11 mouse cellular contexts compared by ENCODE assay signal in the genomic region with DNA sequence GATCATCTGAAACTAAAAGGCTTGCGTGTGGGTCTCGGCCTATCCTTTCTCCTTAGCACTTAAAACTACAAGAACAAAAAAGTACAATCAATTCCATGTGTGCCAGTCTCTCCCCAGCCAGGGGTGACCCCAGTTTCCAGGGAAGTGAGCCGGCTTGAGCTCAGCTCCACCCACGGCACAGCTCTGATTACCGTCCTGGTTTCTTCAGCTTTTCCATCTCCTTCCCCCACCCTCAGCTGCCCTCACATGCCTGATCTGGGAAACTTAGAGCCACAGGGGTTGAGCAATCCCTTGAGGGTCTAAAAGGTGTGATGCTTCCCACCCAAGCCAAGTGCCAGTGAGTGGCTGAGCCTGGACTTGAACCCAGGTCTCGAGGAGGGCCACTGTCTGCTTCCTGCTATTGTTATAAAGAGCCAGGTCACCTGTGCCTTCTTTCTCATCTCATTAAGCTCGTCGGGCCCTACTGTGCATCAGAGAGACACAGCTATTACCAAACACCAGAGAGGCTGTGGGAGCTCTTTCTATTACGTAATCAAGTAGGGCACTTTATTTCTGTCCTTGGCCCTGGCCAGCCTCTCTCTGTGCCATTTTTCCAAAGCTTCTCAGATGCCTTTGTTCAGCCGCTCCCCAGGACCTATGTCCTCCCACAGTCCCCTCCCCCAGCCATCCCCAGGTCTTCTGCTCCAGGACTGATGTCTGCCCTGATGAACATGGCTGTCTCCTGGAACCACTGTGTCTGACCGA. TPM values are rescaled to one million over a fixed set of nuclear protein-coding genes. Genes with fewer than 3 reads are reported as not detected.
DNase-seq lines count a peak whose midpoint lies in the region; ATAC-seq lines count a peak whose summit lies in the region.
"Had no signal": no experiment of that assay in that cellular context is flagged by ENCODE, and none has a peak within 500 bp of the region (broad histone marks: within the 10 kb centered on the region; RNA-seq: fewer than 3 reads in every experiment).

No protein-coding gene starts in this region.

- no peaks in the 10 kb centered on the region for H3K9me3 ChIP-seq in embryonic facial prominence, embryonic 11.5 days (replicated peaks; ENCODE audit: control insufficient read depth, low read length)
- no peaks in the 10 kb centered on the region for H3K9me3 ChIP-seq in midbrain, embryonic 11.5 days (ENCODE audit: control insufficient read depth, low read length)
- H3K9me3 ChIP-seq in hindbrain, embryonic 16.5 days (ENCODE audit: control insufficient read depth, low read length), result no peaks in the 10 kb centered on the region
- H3K9me3 ChIP-seq: liver, embryonic 13.5 days had no signal

- no peaks in the 10 kb centered on the region; the same call in 1 of the 2 replicates for H3K4me1 ChIP-seq in embryonic facial prominence, embryonic 11.5 days (ENCODE audit: control insufficient read depth, insufficient read depth, low read length)
- no peaks in the 10 kb centered on the region for H3K4me1 ChIP-seq in midbrain, embryonic 11.5 days (ENCODE audit: control insufficient read depth, insufficient read depth, low read length)
- peaks cover 3% of the 10 kb centered on the region; the same call in 1 of the 2 replicates for H3K4me1 ChIP-seq in hindbrain, embryonic 16.5 days (ENCODE audit: control insufficient read depth, insufficient read depth, low read depth, low read length)

- 54% methylated on average over 11 of the region's 11 CpGs for WGBS in embryonic facial prominence, embryonic 11.5 days
- WGBS in macrophage (ENCODE audit: missing documents), result 71% methylated on average over 11 of the region's 11 CpGs
- 77% methylated on average over 11 of the region's 11 CpGs for WGBS in midbrain, embryonic 11.5 days
- 76% methylated on average over 11 of the region's 11 CpGs for WGBS in hindbrain, embryonic 16.5 days

- peak; percentile 57 for DNase-seq in cerebellum, adult 9-10 months
- no peak for DNase-seq in cerebellum, postnatal 4 days (ENCODE audit: low spot score in 2 of 2)
- peak; percentile 10 to 33 for DNase-seq in lung, adult 18-20 months
- no peak for DNase-seq in lung, postnatal 4 days
- DNase-seq in embryonic facial prominence, embryonic 11.5 days (ENCODE audit: low spot score), result peak; percentile 83
- DNase-seq in midbrain, embryonic 11.5 days (ENCODE audit: low spot score, missing footprints), result no peak
- DNase-seq: liver, embryonic 13.5 days had no signal

- H3K79me2 ChIP-seq in macrophage (ENCODE audit: inconsistent target), result no peaks in the 10 kb centered on the region

- no peak overlapping the region for H3K4me3 ChIP-seq in embryonic facial prominence, embryonic 11.5 days (ENCODE audit: low read depth, low read length)
- H3K4me3 ChIP-seq in macrophage (ENCODE audit: inconsistent target), result no peak overlapping the region
- H3K4me3 ChIP-seq in midbrain, embryonic 11.5 days (ENCODE audit: low read depth, low read length), result no peak overlapping the region
- H3K4me3 ChIP-seq in hindbrain, embryonic 16.5 days (ENCODE audit: low read length), result no peak overlapping the region
- H3K4me3 ChIP-seq: liver, embryonic 13.5 days had no signal

- H3K27me3 ChIP-seq in embryonic facial prominence, embryonic 11.5 days (ENCODE audit: control insufficient read depth, insufficient read depth, low read length), result no peaks in the 10 kb centered on the region
- no peaks in the 10 kb centered on the region for H3K27me3 ChIP-seq in midbrain, embryonic 11.5 days (ENCODE audit: control insufficient read depth, insufficient read depth, low read length)
- H3K27me3 ChIP-seq in hindbrain, embryonic 16.5 days (replicated peaks; ENCODE audit: control insufficient read depth, insufficient read depth, low read length), result no peaks in the 10 kb centered on the region

- H3K4me2 ChIP-seq in embryonic facial prominence, embryonic 11.5 days (ENCODE audit: low read depth, low read length), result no peak overlapping the region
- no peak overlapping the region for H3K4me2 ChIP-seq in midbrain, embryonic 11.5 days
- H3K4me2 ChIP-seq in hindbrain, embryonic 16.5 days (ENCODE audit: low read length), result no peak overlapping the region
- H3K4me2 ChIP-seq: liver, embryonic 13.5 days had no signal

- H3K36me3 ChIP-seq in embryonic facial prominence, embryonic 11.5 days (replicated peaks; ENCODE audit: control insufficient read depth, insufficient read depth, low read depth, low read length), result no peaks in the 10 kb centered on the region
- no peaks in the 10 kb centered on the region for H3K36me3 ChIP-seq in macrophage (ENCODE audit: inconsistent target)
- no peaks in the 10 kb centered on the region for H3K36me3 ChIP-seq in midbrain, embryonic 11.5 days (ENCODE audit: control insufficient read depth, insufficient read depth, low read length)
- H3K36me3 ChIP-seq in hindbrain, embryonic 16.5 days (ENCODE audit: control insufficient read depth, insufficient read depth, low read length), result no peaks in the 10 kb centered on the region
- H3K36me3 ChIP-seq: liver, embryonic 13.5 days had no signal

- ATAC-seq in embryonic facial prominence, embryonic 11.5 days (replicated peaks; ENCODE audit: insufficient number of reproducible peaks, low FRiP score, low TSS enrichment, low read depth), result peak; percentile 70
- no peak for ATAC-seq in midbrain, embryonic 11.5 days (ENCODE audit: low FRiP score)
- ATAC-seq in hindbrain, embryonic 16.5 days, result no peak
- ATAC-seq: CD4-positive, CD25-positive, alpha-beta regulatory T cell, adult 4 months; intestine, embryonic 16.5 days had no signal

- H3K9ac ChIP-seq in embryonic facial prominence, embryonic 11.5 days (replicated peaks; ENCODE audit: low read length), result 0 out of 2 replicates have a peak overlapping the region, but pooled peaks have one; percentile 5
- H3K9ac ChIP-seq in midbrain, embryonic 11.5 days (ENCODE audit: low read length), result no peak overlapping the region
- no peak overlapping the region for H3K9ac ChIP-seq in hindbrain, embryonic 16.5 days (ENCODE audit: low read depth, low read length)
- H3K9ac ChIP-seq: liver, embryonic 13.5 days had no signal

- peak overlapping the region; percentile 79 for H3K27ac ChIP-seq in embryonic facial prominence, embryonic 11.5 days (replicated peaks; ENCODE audit: low read depth, low read length)
- H3K27ac ChIP-seq in macrophage, result peak overlapping the region; percentile 41
- no peak overlapping the region for H3K27ac ChIP-seq in midbrain, embryonic 11.5 days (ENCODE audit: low read depth, low read length)
- no peak overlapping the region for H3K27ac ChIP-seq in hindbrain, embryonic 16.5 days (ENCODE audit: low read depth, low read length)
- H3K27ac ChIP-seq: liver, embryonic 13.5 days had no signal

RNA-seq across cellular contexts. Expression of gene Ip6k3, which starts 2.5 kb away (rescaled TPM):
- 0.11 and 0.20 TPM in 2 replicates for polyA plus RNA-seq in embryonic facial prominence, embryonic 11.5 days (2014; fragmentation: Nextera tagmentation; extraction: Ambion mirVana)
- total RNA-seq in macrophage (2018; cell fraction: chromatin; rRNA removed), result 1 to 10 TPM in 10 of 26 experiments, under 1 TPM in 3, not detected in 13; 0.33 to 2.5 (median 1.4) TPM
- 1 to 10 TPM in 12 of 26 experiments, under 1 TPM in 3, not detected in 11; 0.05 to 3.0 (median 2.1) TPM for total RNA-seq in macrophage (2018; cell fraction: cytosol; rRNA removed)
- total RNA-seq in macrophage (2018; cell fraction: nucleus; rRNA removed), result 1 to 10 TPM in 12 of 26 experiments, under 1 TPM in 1, not detected in 13; 0.77 to 3.2 (median 1.9) TPM
- not detected in 3 replicates for polyA plus RNA-seq in macrophage (2018)
- 0.07 and 0.48 TPM in 2 replicates for polyA plus RNA-seq in midbrain, embryonic 11.5 days (2014; fragmentation: Nextera tagmentation; extraction: Ambion mirVana)
- 0.27 and 0.31 TPM in 2 replicates for polyA plus RNA-seq in hindbrain, embryonic 16.5 days (2015; fragmentation: Nextera tagmentation; extraction: Ambion mirVana)
- polyA plus RNA-seq: CD4-positive, CD25-positive, alpha-beta regulatory T cell, adult 4 months had no signal

RNA-seq across cellular contexts. Expression of gene Lemd2, which starts 34.1 kb away (rescaled TPM):
- polyA plus RNA-seq in embryonic facial prominence, embryonic 11.5 days (2014; fragmentation: Nextera tagmentation; extraction: Ambion mirVana), result 12.0 and 12.2 TPM in 2 replicates
- total RNA-seq in macrophage (2018; cell fraction: chromatin; rRNA removed), result 100 to 1,000 TPM in 20 of 26 experiments, 10 to 100 TPM in 6; 46.6 to 230 (median 141) TPM
- 10 to 100 TPM; 19.5 to 49.6 (median 31.5) TPM for total RNA-seq in macrophage (2018; cell fraction: cytosol; rRNA removed)
- total RNA-seq in macrophage (2018; cell fraction: nucleus; rRNA removed), result 100 to 1,000 TPM in 8 of 26 experiments, 10 to 100 TPM in 18; 55.5 to 127 (median 91.5) TPM
- 18.9 to 36.2 TPM (median 32.4 TPM) in 3 replicates for polyA plus RNA-seq in macrophage (2018)
- 13.2 and 16.3 TPM in 2 replicates for polyA plus RNA-seq in midbrain, embryonic 11.5 days (2014; fragmentation: Nextera tagmentation; extraction: Ambion mirVana)
- polyA plus RNA-seq in hindbrain, embryonic 16.5 days (2015; fragmentation: Nextera tagmentation; extraction: Ambion mirVana), result 11.1 and 17.7 TPM in 2 replicates

RNA-seq across cellular contexts. Expression of gene Uqcc2, which starts 36.4 kb away (rescaled TPM):
- 339 and 373 TPM in 2 replicates for polyA plus RNA-seq in embryonic facial prominence, embryonic 11.5 days (2014; fragmentation: Nextera tagmentation; extraction: Ambion mirVana)
- total RNA-seq in macrophage (2018; cell fraction: chromatin; rRNA removed), result 10 to 100 TPM in 2 of 26 experiments, 1 to 10 TPM in 15, not detected in 9; 2.3 to 26.6 (median 6.0) TPM
- total RNA-seq in macrophage (2018; cell fraction: cytosol; rRNA removed), result 100 to 1,000 TPM in 4 of 26 experiments, 10 to 100 TPM in 22; 58.2 to 118 (median 86.3) TPM
- total RNA-seq in macrophage (2018; cell fraction: nucleus; rRNA removed), result 10 to 100 TPM in 12 of 26 experiments, 1 to 10 TPM in 13, not detected in 1; 2.9 to 30.0 (median 9.8) TPM
- polyA plus RNA-seq in macrophage (2018), result 27.2 to 144 TPM (median 80.5 TPM) in 3 replicates
- polyA plus RNA-seq in midbrain, embryonic 11.5 days (2014; fragmentation: Nextera tagmentation; extraction: Ambion mirVana), result 316 and 332 TPM in 2 replicates
- 343 and 396 TPM in 2 replicates for polyA plus RNA-seq in hindbrain, embryonic 16.5 days (2015; fragmentation: Nextera tagmentation; extraction: Ambion mirVana)

Comparison
In these comparisons a context has a peak if more than half of its experiments do, and no peak if none do; other contexts are left out.
1. DNase-seq: peak in cerebellum, adult 9-10 months (single experiment), lung, adult 18-20 months (2 of 2) and embryonic facial prominence, embryonic 11.5 days (single experiment); none in cerebellum, postnatal 4 days (0 of 2), lung, postnatal 4 days (0 of 2) and midbrain, embryonic 11.5 days (single experiment).
2. H3K27ac ChIP-seq: peak in embryonic facial prominence, embryonic 11.5 days (single experiment) and macrophage (single experiment); none in midbrain, embryonic 11.5 days (single experiment) and hindbrain, embryonic 16.5 days (single experiment).